Mouse (Mus musculus) hindbrain, embryonic 15.5 days (tissue): Measurements from ENCODE around the gene Susd5. TPM values are rescaled to one million over a fixed set of nuclear protein-coding genes. Genes with fewer than 3 reads are reported as not detected.
"Not testable (repeated sequence)": the region's sequence is repeated elsewhere in the genome, so short reads cannot be mapped to it uniquely, and the experiment has no call there.

Source experiments
- ATAC-seq: fragments of 200-750 bp; cut with Nextera tagmentation; 2 replicates; pipeline ENCODE4 v1.8.0; 2017; ENCODE audit warnings: low read depth, moderate number of reproducible peaks, moderate TSS enrichment; ENCODE audit not compliant: low FRiP score
- H3K27ac ChIP-seq: fragments of 300-500 bp; sonication (generic); replicated peaks from 2 replicates; pipeline ENCODE4 v1.5.1; 2015; ENCODE audit warnings: mild to moderate bottlenecking, inconsistent platforms
- H3K27me3 ChIP-seq: fragments of 300-500 bp; sonication (generic); 2 replicates; pipeline ENCODE4 v1.6.1; 2015; ENCODE audit warnings: control low read depth, inconsistent platforms
- H3K36me3 ChIP-seq: fragments of 300-500 bp; sonication (generic); 2 replicates; pipeline ENCODE4 v1.6.1; 2015; ENCODE audit warnings: control low read depth, inconsistent platforms
- H3K4me1 ChIP-seq: fragments of 300-500 bp; sonication (generic); replicated peaks from 2 replicates; pipeline ENCODE4 v1.6.1; 2015; ENCODE audit warnings: control low read depth, inconsistent platforms
- H3K4me2 ChIP-seq: fragments of 300-500 bp; sonication (generic); 2 replicates; pipeline ENCODE4 v1.6.1; 2015; ENCODE audit warnings: moderate library complexity, mild to moderate bottlenecking, inconsistent platforms
- H3K4me3 ChIP-seq: fragments of 300-500 bp; sonication (generic); 2 replicates; pipeline ENCODE4 v1.5.1; 2015; ENCODE audit warnings: mild to moderate bottlenecking, inconsistent platforms
- H3K9ac ChIP-seq: fragments of 300-500 bp; sonication (generic); 2 replicates; pipeline ENCODE4 v1.6.1; 2015; ENCODE audit warnings: inconsistent platforms
- H3K9me3 ChIP-seq: fragments of 300-500 bp; sonication (generic); 2 replicates; pipeline ENCODE4 v1.6.1; 2016; ENCODE audit warnings: control low read depth, inconsistent platforms
- WGBS: fragments of 180-500 bp; shearing (Covaris S2); methylation state at CpG from one replicate; pipeline ENCODE4 v1.1.7; 2015; 5-methylcytosine and 5-hydroxymethylcytosine counted together
- polyA plus RNA-seq: library from polyadenylated mRNA; unstranded; fragments of >200 nt; fragmentation: Nextera tagmentation; extraction: Ambion mirVana; gene quantifications from 2 replicates; pipeline ENCODE4 v1.2.1, GENCODE M21; 2015

Susd5 gene
- polyA plus RNA-seq, 1 experiment from 2014 or later = 1.1 TPM

- 90% methylated on average over 19 of the region's 19 CpGs for WGBS
- ATAC-seq = no peak
- Histone ChIP-seq H3K4me2 (no peak overlapping the region), H3K4me3 (no peak overlapping the region), H3K9ac (no peak overlapping the region), H3K9me3 (no peaks in the 10 kb centered on the region), H3K27ac (no peak overlapping the region), H3K4me1 (no peaks in the 10 kb centered on the region), H3K36me3 (no peaks in the 10 kb centered on the region), H3K27me3 (no peaks in the 10 kb centered on the region)
These were observed 16.7 kb downstream of the Susd5 start for GRCm38 (mm10) chr9:114073681-114074080.

DNA sequence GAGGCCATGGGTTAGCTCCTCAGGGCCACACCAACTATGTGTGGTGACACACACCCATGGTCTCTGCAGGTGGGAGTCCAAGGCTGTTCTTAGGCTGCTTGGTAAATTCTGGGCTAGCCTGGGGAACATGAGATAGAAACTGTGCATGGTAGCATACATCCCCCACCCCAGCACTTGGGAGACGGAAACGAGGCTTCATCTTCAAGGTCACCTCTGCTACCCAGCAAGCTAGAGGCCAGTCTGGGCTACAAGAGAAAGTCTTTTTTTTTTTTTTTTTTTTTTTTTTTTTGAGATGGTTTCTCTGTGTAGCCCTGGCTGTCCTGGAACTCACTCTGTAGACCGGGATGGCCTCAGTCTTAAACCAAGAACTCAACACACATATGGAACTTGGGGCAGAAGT is 29.5 kb downstream of the Susd5 start:
- Histone ChIP-seq H3K27ac (no peak overlapping the region), H3K36me3 (no peaks in the 10 kb centered on the region), H3K9ac (no peak overlapping the region), H3K4me3 (no peak overlapping the region), H3K4me1 (no peaks in the 10 kb centered on the region), H3K9me3 (no peaks in the 10 kb centered on the region), H3K4me2 (no peak overlapping the region), H3K27me3 (no peaks in the 10 kb centered on the region)
- ATAC-seq = no peak
- WGBS = 93% methylated on average over 3 of the region's 3 CpGs

- Histone ChIP-seq H3K4me3 (no peak overlapping the region), H3K27ac (no peak overlapping the region), H3K4me2 (no peak overlapping the region), H3K9me3 (no peaks in the 10 kb centered on the region), H3K27me3 (no peaks in the 10 kb centered on the region), H3K4me1 (no peaks in the 10 kb centered on the region), H3K36me3 (no peaks in the 10 kb centered on the region), H3K9ac (no peak overlapping the region)
- 68% methylated on average over 11 of the region's 11 CpGs for WGBS
- no peak for ATAC-seq
These were observed 30.3 kb downstream of the Susd5 start for GRCm38 (mm10) chr9:114087106-114087815.

DNA sequence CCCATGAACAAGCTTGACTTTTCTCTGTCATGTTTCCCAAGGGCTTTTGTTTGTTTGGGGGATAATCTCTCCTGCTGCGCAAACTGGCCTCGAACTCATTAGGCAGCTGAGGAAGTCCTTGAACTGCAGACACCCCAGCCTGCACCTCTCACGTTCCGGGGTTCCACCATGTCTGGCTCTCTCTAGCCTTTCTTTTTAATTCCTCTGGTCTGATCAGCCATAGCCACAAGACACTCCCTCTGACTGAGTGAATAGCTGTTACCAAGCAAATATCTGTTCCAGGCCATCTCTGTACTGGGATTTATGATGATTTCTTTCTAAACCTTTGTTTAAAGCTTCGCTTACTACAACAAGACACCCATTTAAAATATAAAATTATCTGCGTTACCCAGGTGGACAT is 31.9 kb downstream of the Susd5 start:
- not testable (repeated sequence) for H3K9me3 ChIP-seq, H3K27ac ChIP-seq, H3K4me1 ChIP-seq, ATAC-seq, H3K9ac ChIP-seq, H3K4me2 ChIP-seq, H3K4me3 ChIP-seq, H3K27me3 ChIP-seq, H3K36me3 ChIP-seq
- 95% methylated on average over 6 of the region's 6 CpGs for WGBS

GRCm38 (mm10) chr9:114092188-114092587 is 35.2 kb downstream of the Susd5 start:
- 13% methylated on average over 9 of the region's 9 CpGs for WGBS
- ATAC-seq = 0 out of 2 replicates have a peak, but pooled peaks have one; percentile 45
- not testable (repeated sequence) for H3K9me3 ChIP-seq, H3K4me1 ChIP-seq, H3K27ac ChIP-seq, H3K36me3 ChIP-seq, H3K4me3 ChIP-seq, H3K4me2 ChIP-seq, H3K9ac ChIP-seq, H3K27me3 ChIP-seq

- Histone ChIP-seq H3K9me3 (no peaks in the 10 kb centered on the region), H3K4me1 (no peaks in the 10 kb centered on the region), H3K36me3 (no peaks in the 10 kb centered on the region), H3K4me3 (no peak overlapping the region), H3K9ac (no peak overlapping the region), H3K27ac (no peak overlapping the region), H3K27me3 (no peaks in the 10 kb centered on the region), H3K4me2 (no peak overlapping the region)
- no peak for ATAC-seq
- WGBS = 97% methylated on average over 2 of the region's 2 CpGs
These were observed 37.9 kb downstream of the Susd5 start for GRCm38 (mm10) chr9:114094854-114095253.

- 89% methylated on average over 9 of the region's 9 CpGs for WGBS
- H3K4me1 ChIP-seq = no peaks in the 10 kb centered on the region
- no peak overlapping the region for H3K4me2 ChIP-seq
- ATAC-seq = no peak
- no peak overlapping the region for H3K27ac ChIP-seq
- no peak overlapping the region for H3K4me3 ChIP-seq
- no peaks in the 10 kb centered on the region for H3K27me3 ChIP-seq
- H3K9ac ChIP-seq = no peak overlapping the region
- no peaks in the 10 kb centered on the region for H3K9me3 ChIP-seq
- no peaks in the 10 kb centered on the region for H3K36me3 ChIP-seq
These were observed 41.9 kb downstream of the Susd5 start for GRCm38 (mm10) chr9:114098716-114099302.

DNA sequence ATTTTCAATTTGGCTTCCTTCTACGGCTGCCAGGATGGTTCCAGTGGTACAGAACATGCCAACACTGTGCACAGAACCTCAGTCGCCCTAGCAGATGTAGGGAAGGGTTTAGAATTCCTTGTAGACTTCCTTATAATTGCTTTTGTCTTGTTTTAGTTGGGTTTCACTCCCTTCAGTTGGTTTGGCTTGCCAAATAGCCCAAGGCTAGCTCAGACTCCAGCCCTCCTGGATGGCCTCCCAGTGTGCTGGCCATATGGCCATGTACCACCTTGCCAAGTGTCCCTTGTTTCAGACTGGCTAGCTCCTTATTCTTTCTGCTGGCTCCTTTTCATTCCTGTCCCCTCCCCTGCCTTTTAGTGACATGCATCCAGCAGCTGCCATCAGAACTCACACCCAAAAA is 53.3 kb downstream of the Susd5 start:
- no peak overlapping the region for H3K27ac ChIP-seq
- no peak for ATAC-seq
- no peaks in the 10 kb centered on the region for H3K36me3 ChIP-seq
- H3K9me3 ChIP-seq = no peaks in the 10 kb centered on the region
- no peaks in the 10 kb centered on the region for H3K4me1 ChIP-seq
- no peak overlapping the region for H3K4me3 ChIP-seq
- no peaks in the 10 kb centered on the region for H3K27me3 ChIP-seq
- 79% methylated on average over 2 of the region's 2 CpGs for WGBS
- no peak overlapping the region for H3K9ac ChIP-seq
- H3K4me2 ChIP-seq = no peak overlapping the region

DNA sequence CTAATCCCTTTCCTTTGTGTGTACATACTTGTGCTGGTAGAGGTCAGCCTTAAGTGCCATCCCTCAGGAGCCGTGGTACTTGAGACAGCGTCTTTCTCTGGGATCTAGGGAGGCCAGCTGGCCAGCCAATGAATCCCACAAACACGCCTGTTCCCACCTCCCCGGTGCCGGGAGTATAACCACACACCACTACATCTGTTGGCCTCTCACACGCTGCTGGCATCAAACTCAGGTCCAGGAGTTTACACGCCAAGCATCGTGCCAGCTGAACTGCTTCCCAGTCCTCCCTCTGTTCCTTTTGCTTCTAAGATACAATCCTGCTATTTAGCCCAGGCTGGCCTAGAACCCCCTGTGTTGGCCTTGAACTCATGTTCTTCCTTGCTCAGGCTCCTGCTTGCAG is 54.2 kb downstream of the Susd5 start:
- Histone ChIP-seq H3K27ac (no peak overlapping the region), H3K9me3 (no peaks in the 10 kb centered on the region), H3K4me1 (no peaks in the 10 kb centered on the region), H3K4me2 (no peak overlapping the region), H3K36me3 (no peaks in the 10 kb centered on the region), H3K27me3 (no peaks in the 10 kb centered on the region), H3K4me3 (no peak overlapping the region), H3K9ac (no peak overlapping the region)
- 88% methylated on average over 8 of the region's 8 CpGs for WGBS
- no peak for ATAC-seq

DNA sequence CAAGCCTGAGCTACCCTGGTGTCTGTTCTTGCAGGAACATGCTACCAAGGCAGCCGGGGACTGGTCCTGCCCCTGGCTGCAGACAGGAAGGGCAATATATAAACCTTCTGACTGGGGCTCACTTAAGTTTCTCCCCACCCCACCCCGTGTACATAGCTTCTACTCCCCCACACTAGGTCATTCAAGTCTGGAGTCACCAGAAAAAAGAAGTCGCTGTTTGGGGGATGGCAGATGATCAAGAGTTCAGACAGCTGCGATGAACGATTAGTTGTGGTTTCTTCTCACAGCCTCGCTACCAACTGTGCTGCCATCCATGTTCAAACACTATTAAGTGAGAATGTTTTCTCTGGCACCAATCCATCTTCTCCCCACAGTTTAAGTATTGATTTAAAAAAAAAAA is 55.3 kb downstream of the Susd5 start:
- Histone ChIP-seq H3K36me3 (no peaks in the 10 kb centered on the region), H3K9me3 (no peaks in the 10 kb centered on the region), H3K4me2 (no peak overlapping the region), H3K9ac (no peak overlapping the region), H3K4me3 (no peak overlapping the region), H3K27me3 (no peaks in the 10 kb centered on the region), H3K4me1 (no peaks in the 10 kb centered on the region), H3K27ac (no peak overlapping the region)
- 46% methylated on average over 6 of the region's 6 CpGs for WGBS
- ATAC-seq = peak; percentile 27; the same call in 1 of the 2 replicates

- no peaks in the 10 kb centered on the region for H3K36me3 ChIP-seq
- H3K4me2 ChIP-seq = no peak overlapping the region
- H3K9me3 ChIP-seq = no peaks in the 10 kb centered on the region
- WGBS = 84% methylated on average over 18 of the region's 18 CpGs
- H3K27ac ChIP-seq = no peak overlapping the region
- H3K9ac ChIP-seq = no peak overlapping the region
- no peaks in the 10 kb centered on the region for H3K4me1 ChIP-seq
- no peaks in the 10 kb centered on the region for H3K27me3 ChIP-seq
- ATAC-seq = no peak
- H3K4me3 ChIP-seq = no peak overlapping the region
These were observed 57.1 kb downstream of the Susd5 start for GRCm38 (mm10) chr9:114113911-114114623.

- not testable (repeated sequence) for H3K9me3 ChIP-seq, H3K27me3 ChIP-seq, H3K9ac ChIP-seq, H3K4me1 ChIP-seq, H3K36me3 ChIP-seq, H3K4me3 ChIP-seq, H3K27ac ChIP-seq, H3K4me2 ChIP-seq, ATAC-seq
- 24% methylated on average over 5 of the region's 5 CpGs for WGBS
These were observed 59.7 kb downstream of the Susd5 start for GRCm38 (mm10) chr9:114116672-114117071.
